Mouse (Mus musculus): ENCODE measurements around the gene Fgfr2. TPM values are rescaled to one million over a fixed set of nuclear protein-coding genes. Genes with fewer than 3 reads are reported as not detected.
A peak's percentile ranks its signal among the peaks of the same experiment; 100 is the strongest.
"Not testable (repeated sequence)": the region's sequence is repeated elsewhere in the genome, so short reads cannot be mapped to it uniquely, and the experiment has no call there.

Gene Fgfr2
- total RNA-seq, 1 experiment, result 37.5 TPM

- Histone ChIP-seq H3K36me3 (ENCODE audit: control insufficient read depth, insufficient read depth, low read length, poor library complexity, severe bottlenecking) (no peaks in the 10 kb centered on the region), H3K4me3 (ENCODE audit: insufficient read depth in 1 of 2, low read depth in 1 of 2, low read length in 2 of 2, poor library complexity in 1 of 2, severe bottlenecking in 1 of 2) (peak overlapping the region; percentile 94), H3K4me1 (ENCODE audit: control insufficient read depth in 2 of 2, insufficient read depth in 2 of 2, low read length in 2 of 2, poor library complexity in 1 of 2) (peaks cover 0 to 7% of the 10 kb centered on the region in 2 experiments; a peak in 1 of 4 replicates), H3K9ac (ENCODE audit: insufficient read depth, low read depth, low read length, poor library complexity, severe bottlenecking) (peak overlapping the region; percentile 95), H3K9me3 (ENCODE audit: control insufficient read depth, insufficient read depth, low read depth, low read length) (no peaks in the 10 kb centered on the region), H3K27ac (ENCODE audit: insufficient read depth, low read depth, low read length, poor library complexity, severe bottlenecking) (no peak overlapping the region)
- no peak for DNase-seq (ENCODE audit: low read depth, low spot score)
- in situ Hi-C loops (cut with MboI; ENCODE audit: low sequenced_read_pairs in 2 of 2, unreplicated experiment in 2 of 2), result no loop called here
- TF ChIP-seq ZNF384 (IDR thresholded peaks at IDR 0.05; ENCODE audit: low read depth, low read length) (no peak), ZC3H11A (IDR thresholded peaks at IDR 0.05; ENCODE audit: borderline replicate concordance, low read depth, low read length) (no peak), HCFC1 (IDR thresholded peaks at IDR 0.05; ENCODE audit: borderline replicate concordance, insufficient read depth, low read length) (no peak), MAFK (IDR thresholded peaks at IDR 0.05; ENCODE audit: insufficient read depth, low read depth, low read length) (no peak), CHD2 (IDR thresholded peaks at IDR 0.05; ENCODE audit: low read depth, low read length) (no peak)
These were observed 1713.2 kb downstream of the Fgfr2 start for GRCm38 (mm10) chr7:131409988-131410385.

GRCm38 (mm10) chr7:131409321-131409987 is 1713.7 kb downstream of the Fgfr2 start:
- Histone ChIP-seq H3K9ac (ENCODE audit: insufficient read depth, low read depth, low read length, poor library complexity, severe bottlenecking) (peak overlapping the region; percentile 95), H3K4me3 (ENCODE audit: insufficient read depth in 1 of 2, low read depth in 1 of 2, low read length in 2 of 2, poor library complexity in 1 of 2, severe bottlenecking in 1 of 2) (peak overlapping the region; percentile 94), H3K36me3 (ENCODE audit: control insufficient read depth, insufficient read depth, low read length, poor library complexity, severe bottlenecking) (no peaks in the 10 kb centered on the region), H3K27ac (ENCODE audit: insufficient read depth, low read depth, low read length, poor library complexity, severe bottlenecking) (no peak overlapping the region), H3K4me1 (ENCODE audit: control insufficient read depth in 2 of 2, insufficient read depth in 2 of 2, low read length in 2 of 2, poor library complexity in 1 of 2) (peaks cover 0 to 7% of the 10 kb centered on the region in 2 experiments; a peak in 1 of 4 replicates), H3K9me3 (ENCODE audit: control insufficient read depth, insufficient read depth, low read depth, low read length) (no peaks in the 10 kb centered on the region)
- in situ Hi-C loops (cut with MboI; ENCODE audit: low sequenced_read_pairs in 2 of 2, unreplicated experiment in 2 of 2), result no loop called here
- TF ChIP-seq ZC3H11A (IDR thresholded peaks at IDR 0.05; ENCODE audit: borderline replicate concordance, low read depth, low read length) (no peak), CHD2 (IDR thresholded peaks at IDR 0.05; ENCODE audit: low read depth, low read length) (0 out of 2 replicates have a peak, but pooled peaks have one; percentile 11), HCFC1 (IDR thresholded peaks at IDR 0.05; ENCODE audit: borderline replicate concordance, insufficient read depth, low read length) (no peak)
- no peak for DNase-seq (ENCODE audit: low read depth, low spot score)

GRCm38 (mm10) chr7:131391761-131392160 is 1731.4 kb downstream of the Fgfr2 start:
- H3K4me3 ChIP-seq (ENCODE audit: insufficient read depth in 1 of 2, low read depth in 1 of 2, low read length in 2 of 2, poor library complexity in 1 of 2, severe bottlenecking in 1 of 2); DNase-seq (ENCODE audit: low read depth, low spot score); H3K27ac ChIP-seq (ENCODE audit: insufficient read depth, low read depth, low read length, poor library complexity, severe bottlenecking); H3K9ac ChIP-seq (ENCODE audit: insufficient read depth, low read depth, low read length, poor library complexity, severe bottlenecking); H3K4me1 ChIP-seq (ENCODE audit: control insufficient read depth in 2 of 2, insufficient read depth in 2 of 2, low read length in 2 of 2, poor library complexity in 1 of 2); in situ Hi-C loops (cut with MboI; ENCODE audit: low sequenced_read_pairs in 2 of 2, unreplicated experiment in 2 of 2); H3K36me3 ChIP-seq (ENCODE audit: control insufficient read depth, insufficient read depth, low read length, poor library complexity, severe bottlenecking); H3K9me3 ChIP-seq (ENCODE audit: control insufficient read depth, insufficient read depth, low read depth, low read length): not testable (repeated sequence)

GRCm38 (mm10) chr7:131371880-131372651 is 1751.1 kb downstream of the Fgfr2 start:
- DNase-seq (ENCODE audit: low read depth, low spot score), result no peak
- H3K9ac ChIP-seq (ENCODE audit: insufficient read depth, low read depth, low read length, poor library complexity, severe bottlenecking), result no peak overlapping the region

More at GRCm38 (mm10) chr7:131371880-131372651, 1751.1 kb downstream of the Fgfr2 start:
- Histone ChIP-seq H3K27ac (ENCODE audit: insufficient read depth, low read depth, low read length, poor library complexity, severe bottlenecking) (no peak overlapping the region), H3K36me3 (ENCODE audit: control insufficient read depth, insufficient read depth, low read length, poor library complexity, severe bottlenecking) (peaks cover 2% of the 10 kb centered on the region; the same call in 1 of the 2 replicates), H3K9me3 (ENCODE audit: control insufficient read depth, insufficient read depth, low read depth, low read length) (no peaks in the 10 kb centered on the region), H3K4me3 (ENCODE audit: insufficient read depth in 1 of 2, low read depth in 1 of 2, low read length in 2 of 2, poor library complexity in 1 of 2, severe bottlenecking in 1 of 2) (peak overlapping the region; percentile 85 to 88; a peak in 3 of 4 replicates), H3K4me1 (ENCODE audit: control insufficient read depth in 2 of 2, insufficient read depth in 2 of 2, low read length in 2 of 2, poor library complexity in 1 of 2) (no peaks in the 10 kb centered on the region)
- in situ Hi-C loops (cut with MboI; ENCODE audit: low sequenced_read_pairs in 2 of 2, unreplicated experiment in 2 of 2), result no loop called here
- no peak for TF ChIP-seq HCFC1 (IDR thresholded peaks at IDR 0.05; ENCODE audit: borderline replicate concordance, insufficient read depth, low read length)
- no peak for TF ChIP-seq ZNF384 (IDR thresholded peaks at IDR 0.05; ENCODE audit: low read depth, low read length)
- TF ChIP-seq ZC3H11A (IDR thresholded peaks at IDR 0.05; ENCODE audit: borderline replicate concordance, low read depth, low read length), result no peak
- TF ChIP-seq MAFK (IDR thresholded peaks at IDR 0.05; ENCODE audit: insufficient read depth, low read depth, low read length), result no peak
- no peak for TF ChIP-seq CHD2 (IDR thresholded peaks at IDR 0.05; ENCODE audit: low read depth, low read length)
